Mouse (Mus musculus) lung, adult 18-20 months (tissue): ENCODE measurements around the gene Dip2c.

Experiments
- DNase-seq, 2 experiments: peaks; one replicate each; pipeline ENCODE4 v3.0.0; 2022; ENCODE audit warnings: mixed read lengths in 2 of 2

Gene Dip2c

GRCm38 (mm10) chr13:9683280-9683679 lies 407.0 kb downstream of the Dip2c start:
- DNase-seq = no peak

- no peak for DNase-seq
Observed at GRCm38 (mm10) chr13:9684153-9684923, 408.0 kb downstream of the Dip2c start.

GRCm38 (mm10) chr13:9686261-9686660 lies 409.9 kb downstream of the Dip2c start:
- DNase-seq = no peak

- no peak for DNase-seq
Observed at GRCm38 (mm10) chr13:9686765-9687164, 410.4 kb downstream of the Dip2c start.

- no peak for DNase-seq
Observed at GRCm38 (mm10) chr13:9689366-9689765, 413.0 kb downstream of the Dip2c start.

- no peak for DNase-seq
Observed at GRCm38 (mm10) chr13:9692876-9693275, 416.5 kb downstream of the Dip2c start.

- DNase-seq = no peak
Observed at GRCm38 (mm10) chr13:9694651-9695050, 418.3 kb downstream of the Dip2c start.

GRCm38 (mm10) chr13:9695403-9695802 lies 419.1 kb downstream of the Dip2c start:
- no peak for DNase-seq

GRCm38 (mm10) chr13:9695809-9696208 lies 419.5 kb downstream of the Dip2c start:
- peak; percentile 24 to 58 for DNase-seq

GRCm38 (mm10) chr13:9697340-9697739 lies 421.0 kb downstream of the Dip2c start:
- no peak for DNase-seq

GRCm38 (mm10) chr13:9702615-9703235 lies 426.4 kb downstream of the Dip2c start:
- DNase-seq = no peak

- DNase-seq = no peak
Observed at GRCm38 (mm10) chr13:9706720-9707119, 430.4 kb downstream of the Dip2c start.

GRCm38 (mm10) chr13:9708433-9709240 lies 432.3 kb downstream of the Dip2c start:
- no peak for DNase-seq

GRCm38 (mm10) chr13:9712409-9712808 lies 436.1 kb downstream of the Dip2c start:
- no peak for DNase-seq

GRCm38 (mm10) chr13:9712971-9713370 lies 436.6 kb downstream of the Dip2c start:
- no peak for DNase-seq

GRCm38 (mm10) chr13:9713462-9714134 lies 437.3 kb downstream of the Dip2c start:
- DNase-seq = no peak

- DNase-seq = no peak
Observed at GRCm38 (mm10) chr13:9715224-9715623, 438.9 kb downstream of the Dip2c start.
